Mouse (Mus musculus) liver, postnatal 0 days (tissue): ENCODE data around the gene Mmp15. TPM values are rescaled to one million over a fixed set of nuclear protein-coding genes. Genes with fewer than 3 reads are reported as not detected.
A peak's percentile ranks its signal among the peaks of the same experiment; 100 is the strongest.

Source experiments
- ATAC-seq: fragments of 200-750 bp; cut with Nextera tagmentation; 2 replicates; pipeline ENCODE4 v1.8.0; 2017; ENCODE audit warnings: mild to moderate bottlenecking, moderate library complexity
- DNase-seq: peaks from one replicate; pipeline ENCODE4 v3.0.0-alpha.2; 2016
- H3K27ac ChIP-seq: fragments of 300-500 bp; sonication (generic); 2 replicates; pipeline ENCODE4 v1.5.1; 2014; ENCODE audit warnings: antibody characterized with exemption, moderate library complexity, mild to moderate bottlenecking, low read depth
- H3K27me3 ChIP-seq: fragments of 300-500 bp; sonication (generic); 2 replicates; pipeline ENCODE4 v1.6.1; 2014; ENCODE audit warnings: low read length, control low read depth, mixed read lengths; ENCODE audit not compliant: insufficient read depth
- H3K36me3 ChIP-seq: fragments of 300-500 bp; sonication (generic); replicated peaks from 2 replicates; pipeline ENCODE4 v1.6.1; 2014; ENCODE audit warnings: mild to moderate bottlenecking, control low read depth, low read length, moderate library complexity, mixed read lengths; ENCODE audit not compliant: insufficient read depth
- H3K4me1 ChIP-seq: fragments of 300-500 bp; sonication (generic); 2 replicates; pipeline ENCODE4 v1.6.1; 2014; ENCODE audit warnings: antibody characterized with exemption, mild to moderate bottlenecking, control low read depth; ENCODE audit not compliant: insufficient read depth
- H3K4me2 ChIP-seq: fragments of 300-500 bp; sonication (generic); 2 replicates; pipeline ENCODE4 v1.6.1; 2014; ENCODE audit warnings: low read depth, mild to moderate bottlenecking, low read length, moderate library complexity, mixed read lengths
- H3K4me3 ChIP-seq: fragments of 300-500 bp; sonication (generic); 2 replicates; pipeline ENCODE4 v1.5.1; 2014; ENCODE audit warnings: low read depth, low read length
- H3K9ac ChIP-seq: fragments of 300-500 bp; sonication (generic); replicated peaks from 2 replicates; pipeline ENCODE4 v1.6.1; 2014; ENCODE audit warnings: mild to moderate bottlenecking, moderate library complexity
- H3K9me3 ChIP-seq: fragments of 300-500 bp; sonication (generic); 2 replicates; pipeline ENCODE4 v1.6.1; 2016; ENCODE audit warnings: mild to moderate bottlenecking, control low read depth, low read length, mixed read lengths
- CTCF ChIP-seq: sonication (generic); IDR thresholded peaks from 2 replicates; pipeline ENCODE4 v1.5.1; 2016; ENCODE audit warnings: antibody characterized with exemption, low read depth
- EP300 ChIP-seq: IDR thresholded peaks from 2 replicates; pipeline ENCODE4 v1.6.1; 2016; ENCODE audit warnings: antibody characterized with exemption, low read depth, mild to moderate bottlenecking
- WGBS: fragments of 180-500 bp; shearing (Covaris S2); extraction: QIAGEN DNeasy Blood & Tissue Kit; methylation state at CpG from one replicate; pipeline ENCODE4 v1.1.7; 2014; ENCODE audit not compliant: insufficient replicate concordance; 5-methylcytosine and 5-hydroxymethylcytosine counted together
- polyA plus RNA-seq: library from polyadenylated mRNA; unstranded; fragments of >200 nt; fragmentation: Nextera tagmentation; extraction: Ambion mirVana; gene quantifications from 2 replicates; pipeline ENCODE4 v1.2.1, GENCODE M21; 2015

Mmp15 gene
- polyA plus RNA-seq, 1 experiment from 2014 or later: 0.66 TPM

DNA sequence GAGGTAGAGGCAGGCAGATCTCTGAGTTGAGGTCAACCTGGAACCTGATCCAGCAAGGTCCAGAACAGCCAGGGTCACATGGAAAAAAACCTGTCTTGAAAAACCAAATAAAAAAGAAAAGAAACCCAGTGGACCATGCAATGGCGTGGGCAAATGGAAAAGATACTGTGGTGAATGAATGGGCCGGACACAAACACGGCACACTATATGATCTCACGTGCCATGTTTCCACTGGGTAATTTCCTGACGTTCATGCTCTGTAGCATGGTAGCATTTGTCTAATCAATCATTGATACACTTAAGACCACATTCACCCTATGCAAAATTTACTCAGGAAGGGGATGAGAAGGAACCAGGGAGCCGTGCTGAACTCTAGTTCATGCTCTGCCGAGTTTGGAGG is 39.0 kb downstream of the Mmp15 start:
- TF ChIP-seq EP300 (no peak), CTCF (no peak)
- Histone ChIP-seq H3K27me3 (no peaks in the 10 kb centered on the region), H3K9me3 (no peaks in the 10 kb centered on the region), H3K4me2 (no peak overlapping the region), H3K27ac (no peak overlapping the region), H3K9ac (no peak overlapping the region), H3K4me3 (no peak overlapping the region), H3K4me1 (0 out of 2 replicates have a peak, but pooled peaks cover 3% of the 10 kb centered on the region), H3K36me3 (no peaks in the 10 kb centered on the region)
- no peak for ATAC-seq
- WGBS: 54% methylated on average over 7 of the region's 7 CpGs
- no peak for DNase-seq

GRCm38 (mm10) chr8:95392604-95393003 is 40.5 kb downstream of the Mmp15 start:
- H3K9me3 ChIP-seq: no peaks in the 10 kb centered on the region
- H3K27me3 ChIP-seq: no peaks in the 10 kb centered on the region
- H3K4me2 ChIP-seq: no peak overlapping the region
- DNase-seq: no peak
- H3K27ac ChIP-seq: peak overlapping the region; percentile 34; the same call in 1 of the 2 replicates
- ATAC-seq: 0 out of 2 replicates have a peak, but pooled peaks have one; percentile 23
- H3K4me1 ChIP-seq: peaks cover 3% of the 10 kb centered on the region; the same call in 1 of the 2 replicates
- TF ChIP-seq EP300 (no peak), CTCF (no peak)
- no peaks in the 10 kb centered on the region for H3K36me3 ChIP-seq
- H3K4me3 ChIP-seq: no peak overlapping the region
- 26% methylated on average over 5 of the region's 5 CpGs for WGBS
- no peak overlapping the region for H3K9ac ChIP-seq

DNA sequence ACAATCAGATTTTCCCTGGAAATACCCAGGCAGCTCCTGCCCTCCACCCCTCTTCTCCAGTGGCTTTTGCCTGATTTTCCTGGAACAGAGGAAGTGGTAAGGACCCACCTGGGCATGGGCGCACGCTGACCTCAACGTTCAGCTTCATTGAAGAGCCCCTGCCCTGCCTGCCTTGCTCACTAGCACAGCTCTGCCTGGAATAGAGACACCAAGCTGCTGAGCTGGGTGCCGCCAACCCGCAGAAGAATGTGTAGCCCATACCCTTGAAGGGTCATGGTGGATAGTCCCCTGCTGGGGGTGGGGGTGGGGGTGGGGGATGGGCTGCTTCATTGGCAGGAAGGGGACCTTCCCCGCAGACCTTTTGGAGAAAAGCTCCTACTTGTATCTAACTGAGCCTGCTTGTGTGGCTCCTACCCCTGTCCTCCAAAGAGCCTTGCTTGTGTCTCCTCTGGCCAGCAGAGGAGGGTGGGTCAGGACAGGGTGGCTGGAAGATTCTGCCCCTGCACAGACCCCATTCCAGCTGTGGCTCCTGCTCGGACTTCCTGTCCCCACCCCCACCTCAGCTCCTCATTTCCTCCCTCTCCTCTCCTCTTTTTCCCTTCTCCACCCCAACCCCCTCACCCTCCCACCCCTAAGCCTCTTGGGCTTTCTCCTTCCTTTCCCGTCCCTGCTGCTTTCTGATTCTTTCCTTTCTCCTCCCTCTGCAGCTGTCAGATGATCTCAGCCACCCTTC is 43.3 kb downstream of the Mmp15 start:
- Histone ChIP-seq H3K4me1 (peaks cover 3% of the 10 kb centered on the region; the same call in 1 of the 2 replicates), H3K27ac (no peak overlapping the region), H3K4me2 (no peak overlapping the region), H3K9ac (no peak overlapping the region), H3K4me3 (no peak overlapping the region), H3K9me3 (no peaks in the 10 kb centered on the region), H3K36me3 (no peaks in the 10 kb centered on the region), H3K27me3 (no peaks in the 10 kb centered on the region)
- WGBS: 26% methylated on average over 8 of the region's 8 CpGs
- TF ChIP-seq EP300 (no peak), CTCF (no peak)
- ATAC-seq: no peak
- DNase-seq: no peak

- Histone ChIP-seq H3K27me3 (no peaks in the 10 kb centered on the region), H3K4me2 (no peak overlapping the region), H3K36me3 (no peaks in the 10 kb centered on the region), H3K9me3 (no peaks in the 10 kb centered on the region), H3K4me3 (no peak overlapping the region), H3K9ac (no peak overlapping the region), H3K4me1 (peaks cover 3% of the 10 kb centered on the region; the same call in 1 of the 2 replicates), H3K27ac (no peak overlapping the region)
- WGBS: 42% methylated on average over 11 of the region's 11 CpGs
- no peak for TF ChIP-seq CTCF
- TF ChIP-seq EP300: no peak
- DNase-seq (no peak), ATAC-seq (no peak)
Observed at GRCm38 (mm10) chr8:95396752-95397151, 44.7 kb downstream of the Mmp15 start.

DNA sequence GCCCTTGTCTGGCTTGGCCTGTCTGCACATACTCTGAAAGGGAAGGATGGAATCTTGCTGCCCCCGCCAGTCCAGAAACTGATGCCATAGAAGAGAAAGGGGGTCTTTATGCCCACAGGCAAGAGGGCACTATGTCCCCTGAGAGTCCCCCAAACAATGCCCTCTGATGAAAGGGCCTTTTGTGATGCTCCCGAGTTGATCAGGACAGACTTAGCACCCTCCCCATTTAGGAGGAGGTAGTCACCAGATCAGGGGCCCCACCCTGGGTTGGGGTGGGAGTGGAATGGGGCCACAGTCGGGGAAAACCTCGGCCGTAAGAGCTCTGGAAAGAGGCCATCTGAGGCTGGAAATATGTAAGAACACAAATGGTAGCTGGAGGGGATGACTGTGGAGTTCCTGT is 45.1 kb downstream of the Mmp15 start:
- H3K36me3 ChIP-seq: no peaks in the 10 kb centered on the region
- H3K27ac ChIP-seq: no peak overlapping the region
- TF ChIP-seq EP300: no peak
- no peak for TF ChIP-seq CTCF
- no peaks in the 10 kb centered on the region for H3K27me3 ChIP-seq
- peaks cover 3% of the 10 kb centered on the region; the same call in 1 of the 2 replicates for H3K4me1 ChIP-seq
- H3K9ac ChIP-seq: no peak overlapping the region
- 48% methylated on average over 5 of the region's 5 CpGs for WGBS
- ATAC-seq (no peak), DNase-seq (no peak)
- no peaks in the 10 kb centered on the region for H3K9me3 ChIP-seq
- no peak overlapping the region for H3K4me3 ChIP-seq
- H3K4me2 ChIP-seq: no peak overlapping the region

GRCm38 (mm10) chr8:95399131-95399530 is 47.1 kb downstream of the Mmp15 start:
- Histone ChIP-seq H3K4me3 (no peak overlapping the region), H3K27me3 (no peaks in the 10 kb centered on the region), H3K27ac (no peak overlapping the region), H3K9me3 (no peaks in the 10 kb centered on the region), H3K4me2 (no peak overlapping the region), H3K9ac (no peak overlapping the region), H3K4me1 (no peaks in the 10 kb centered on the region; the same call in 1 of the 2 replicates), H3K36me3 (no peaks in the 10 kb centered on the region)
- WGBS: 87% methylated on average over 9 of the region's 9 CpGs
- ATAC-seq: no peak
- TF ChIP-seq CTCF: no peak
- no peak for TF ChIP-seq EP300
- DNase-seq: no peak
